Mouse (Mus musculus): ENCODE results near the gene Chd9. TPM values are rescaled to one million over a fixed set of nuclear protein-coding genes. Genes with fewer than 3 reads are reported as not detected.

The Chd9 gene
- polyA plus RNA-seq, 1 experiment, result 222 TPM

DNA sequence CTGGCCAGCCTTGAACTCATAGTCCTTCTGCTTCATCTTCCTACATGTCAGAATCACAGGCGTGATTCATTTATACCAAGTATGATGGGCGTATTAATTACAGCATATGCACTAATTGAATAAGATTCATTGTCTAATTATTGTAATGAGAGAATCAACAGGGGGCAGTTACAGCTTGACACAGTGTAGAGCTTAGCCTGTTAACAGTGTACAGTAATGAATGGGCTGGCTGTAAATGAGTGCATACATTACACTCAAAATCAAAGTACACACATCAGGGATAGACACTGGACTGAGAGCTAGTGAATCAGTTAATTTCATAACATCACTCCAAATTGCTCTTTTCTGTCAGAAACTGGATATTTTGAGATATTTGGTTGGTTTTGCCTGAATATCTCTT lies 135.9 kb downstream of the Chd9 start:
- no peak for DNase-seq (ENCODE audit: extremely low spot score in 1 of 2, low spot score in 1 of 2)

DNA sequence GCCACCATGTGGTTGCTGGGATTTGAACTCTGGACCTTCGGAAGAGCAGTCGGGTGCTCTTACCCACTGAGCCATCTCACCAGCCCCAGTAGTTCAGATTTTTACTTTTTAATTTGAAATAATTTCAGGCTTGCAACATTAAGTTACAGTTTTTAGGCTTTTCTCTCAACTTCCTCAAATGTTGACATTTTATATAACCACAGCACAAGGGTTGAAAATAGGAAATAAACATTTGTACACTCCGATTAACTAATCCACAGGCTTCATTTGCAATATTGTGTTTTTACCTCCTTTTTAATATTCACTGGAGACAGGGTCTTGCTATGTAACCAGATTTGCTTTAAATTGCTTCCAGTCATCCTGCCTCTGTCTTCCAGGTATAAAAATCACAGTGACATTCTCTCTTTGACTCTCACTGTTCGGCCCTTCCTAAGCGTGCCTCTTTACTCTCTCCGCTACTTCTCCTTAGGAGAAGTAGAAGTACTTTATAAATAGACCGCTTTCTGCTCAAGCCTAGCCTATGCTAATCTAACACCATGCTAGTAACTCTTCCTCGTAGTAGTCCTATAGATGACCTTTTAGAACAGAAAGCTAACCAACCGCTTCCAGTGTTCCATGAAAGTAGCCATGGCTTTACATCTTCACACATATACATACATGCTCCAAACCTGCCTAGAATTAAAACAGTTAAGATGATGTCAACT lies 137.5 kb downstream of the Chd9 start:
- DNase-seq (ENCODE audit: extremely low spot score in 1 of 2, low spot score in 1 of 2), result no peak

DNA sequence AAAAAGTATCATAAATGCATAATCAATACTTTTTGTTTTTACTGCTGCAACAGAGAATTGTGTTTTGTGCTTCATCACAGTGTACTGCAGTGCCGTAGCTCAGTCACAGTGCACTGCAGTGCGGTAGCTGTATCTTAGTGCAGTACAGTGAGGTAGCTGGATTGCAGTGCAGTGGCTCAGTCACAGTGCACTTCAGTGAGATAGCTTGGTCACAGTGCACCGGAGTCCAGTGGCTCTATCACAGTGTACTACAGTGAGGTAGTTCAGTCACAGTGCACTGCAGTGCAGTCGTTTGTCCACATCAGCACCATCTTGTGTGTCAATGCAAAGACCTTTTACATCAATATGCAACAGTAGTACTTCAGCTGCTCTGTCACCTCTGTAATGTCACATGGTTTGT lies 140.2 kb downstream of the Chd9 start:
- DNase-seq (ENCODE audit: extremely low spot score in 1 of 2, low spot score in 1 of 2), result no peak

DNA sequence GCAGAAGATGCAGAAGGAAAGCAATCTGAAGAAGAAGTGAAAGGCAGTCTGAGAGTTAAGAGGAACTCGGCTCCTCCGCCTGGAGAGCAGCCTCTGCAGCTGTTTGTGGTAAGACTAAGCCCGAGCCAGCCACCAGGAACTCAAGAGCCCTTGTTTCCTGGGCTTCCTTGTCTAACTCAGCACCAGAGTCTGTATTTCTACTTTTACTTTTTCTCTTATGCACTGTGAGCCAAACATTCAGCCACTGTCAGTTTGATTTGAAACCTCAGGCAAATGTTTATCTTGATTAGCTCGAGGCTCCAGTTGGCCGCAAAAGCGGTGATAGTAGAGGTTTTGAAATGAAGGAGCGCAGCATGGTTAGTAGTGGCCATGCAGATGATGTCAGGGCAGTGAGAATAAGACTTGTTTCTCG lies 148.8 kb downstream of the Chd9 start:
- DNase-seq (ENCODE audit: extremely low spot score in 1 of 2, low spot score in 1 of 2), result peak in 1 of 2 experiments; percentile 16

DNA sequence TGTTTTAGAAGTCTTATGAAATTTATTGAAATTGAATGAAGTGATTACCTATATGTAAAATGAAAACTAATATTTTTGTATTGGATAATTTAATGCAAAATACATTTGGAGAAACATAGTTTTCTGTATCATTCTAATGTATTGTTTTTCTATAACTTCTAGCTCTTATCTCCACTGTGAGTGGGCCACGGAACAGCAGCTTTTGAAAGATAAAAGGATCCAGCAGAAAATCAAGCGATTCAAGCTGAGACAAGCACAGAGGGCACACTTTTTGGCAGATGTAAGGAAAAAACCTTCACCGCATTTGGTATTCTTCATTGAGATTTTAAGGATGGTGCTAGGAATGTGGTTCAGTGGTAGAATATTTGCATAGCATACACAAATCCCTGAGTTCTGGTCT lies 150.6 kb downstream of the Chd9 start:
- DNase-seq (ENCODE audit: extremely low spot score in 1 of 2, low spot score in 1 of 2), result no peak

DNA sequence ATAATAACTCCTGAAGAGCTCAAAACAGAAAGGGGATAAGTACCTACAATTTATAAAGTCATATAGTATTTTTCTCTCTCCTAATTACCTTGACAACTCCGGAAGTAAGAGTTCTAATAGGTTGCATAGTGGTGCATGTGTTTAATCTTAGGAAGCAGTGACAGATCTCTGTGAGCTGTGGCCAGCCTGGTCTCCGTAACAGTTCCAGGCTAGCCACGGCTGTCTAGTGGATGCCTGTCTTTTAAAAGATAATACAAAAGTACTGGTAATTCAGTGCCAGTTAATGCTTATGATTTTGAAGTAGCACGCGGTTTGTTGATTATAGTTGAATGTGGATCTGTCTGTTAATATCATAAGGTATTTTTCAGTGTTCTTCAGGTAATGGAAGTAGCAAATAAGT lies 151.1 kb downstream of the Chd9 start:
- no peak for DNase-seq (ENCODE audit: extremely low spot score in 1 of 2, low spot score in 1 of 2)

DNA sequence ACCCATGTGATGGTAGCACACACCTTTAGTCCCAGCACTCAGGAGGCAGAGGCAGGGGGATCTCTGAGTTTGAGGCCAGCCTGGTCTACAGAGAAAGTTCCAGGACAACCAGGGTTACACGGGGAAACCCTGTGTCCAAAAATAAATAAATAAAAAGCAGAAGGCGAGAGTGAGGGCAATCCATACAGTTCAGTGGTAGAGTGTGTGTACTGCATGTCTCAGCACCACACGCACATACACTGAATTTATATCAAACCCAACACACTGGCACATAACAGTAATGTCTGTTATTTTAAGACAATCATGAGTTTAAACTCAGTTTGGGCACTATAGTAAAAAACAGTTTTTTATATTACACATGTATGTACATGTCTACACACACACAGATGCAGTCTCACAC lies 153.9 kb downstream of the Chd9 start:
- no peak for DNase-seq (ENCODE audit: extremely low spot score in 1 of 2, low spot score in 1 of 2)

DNA sequence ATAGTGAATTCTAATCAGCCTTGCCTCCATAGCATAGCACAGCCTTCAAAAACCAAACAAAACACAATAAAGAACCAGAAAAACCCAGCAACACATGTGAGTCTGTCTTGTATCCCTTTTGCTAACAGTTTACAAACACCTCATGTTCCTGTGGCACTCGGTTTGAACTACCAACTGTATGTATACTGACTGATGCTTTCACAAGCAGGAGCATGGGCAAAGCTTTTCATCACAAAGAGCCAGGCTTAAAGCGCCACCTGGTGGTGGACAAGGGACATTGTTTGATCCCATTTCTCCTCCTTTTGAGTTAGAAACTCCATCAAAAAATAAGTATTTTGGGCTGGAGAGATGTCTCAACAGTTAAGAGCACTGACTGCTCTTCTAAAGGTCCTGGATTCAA lies 191.6 kb downstream of the Chd9 start:
- DNase-seq (ENCODE audit: extremely low spot score in 1 of 2, low spot score in 1 of 2), result peak in 1 of 2 experiments; percentile 80

DNA sequence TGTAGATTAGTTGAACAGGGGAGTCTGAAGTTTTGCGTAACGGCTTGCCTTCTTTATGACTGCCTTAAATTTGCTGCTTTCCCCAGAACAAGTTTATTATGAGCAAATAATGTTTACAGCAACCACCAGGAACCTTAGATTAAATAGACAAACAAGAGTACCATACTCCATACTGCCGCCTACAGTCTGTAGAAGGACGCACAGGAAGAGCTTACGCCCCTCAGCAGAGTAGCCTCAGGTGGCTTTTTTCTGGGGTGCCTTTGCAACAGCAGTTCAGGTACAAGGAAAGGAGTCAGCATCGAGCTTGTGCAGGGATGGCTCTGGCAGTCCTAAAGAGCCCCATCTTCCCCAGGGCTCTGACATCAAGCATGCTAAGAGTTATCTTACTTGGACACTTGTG lies 206.3 kb downstream of the Chd9 start:
- DNase-seq (ENCODE audit: extremely low spot score in 1 of 2, low spot score in 1 of 2), result no peak

DNA sequence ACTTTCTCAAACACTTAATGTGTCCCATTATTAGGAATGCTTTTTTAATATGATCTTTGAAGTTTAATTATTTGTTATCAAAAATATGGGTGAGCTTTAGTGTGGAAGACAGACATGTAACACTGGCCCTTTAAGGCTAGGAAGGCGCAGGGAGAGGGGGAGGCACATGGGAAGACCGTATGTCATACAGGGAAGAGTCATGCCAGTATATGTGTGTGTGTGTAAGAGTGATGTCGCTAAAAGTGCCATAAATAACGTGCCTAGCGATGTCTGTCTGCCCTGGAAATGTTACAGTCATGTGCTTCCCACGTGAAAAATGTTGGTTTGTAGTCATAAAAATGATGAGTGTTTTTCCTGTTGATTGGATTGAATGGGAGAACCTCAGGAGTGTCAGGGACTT lies 208.8 kb downstream of the Chd9 start:
- no peak for DNase-seq (ENCODE audit: extremely low spot score in 1 of 2, low spot score in 1 of 2)

DNA sequence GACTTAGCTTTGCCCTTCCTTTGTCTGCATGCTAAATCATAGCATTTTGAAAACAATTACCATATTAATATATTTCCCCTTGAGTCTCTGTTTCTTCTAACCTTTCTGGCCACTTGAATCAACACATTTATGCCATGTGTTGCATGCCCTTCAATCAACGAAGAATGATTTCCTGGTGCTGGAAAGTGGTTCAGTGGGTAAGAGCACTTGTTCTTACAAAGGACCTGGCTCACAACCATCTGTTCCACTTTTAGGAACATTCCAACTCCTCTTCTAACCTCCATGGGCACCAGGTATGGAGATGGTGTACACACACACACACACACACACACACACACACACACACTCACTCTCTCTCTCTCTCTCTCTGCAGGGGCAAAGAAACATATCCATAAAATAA lies 210.5 kb downstream of the Chd9 start:
- no peak for DNase-seq (ENCODE audit: extremely low spot score in 1 of 2, low spot score in 1 of 2)

DNA sequence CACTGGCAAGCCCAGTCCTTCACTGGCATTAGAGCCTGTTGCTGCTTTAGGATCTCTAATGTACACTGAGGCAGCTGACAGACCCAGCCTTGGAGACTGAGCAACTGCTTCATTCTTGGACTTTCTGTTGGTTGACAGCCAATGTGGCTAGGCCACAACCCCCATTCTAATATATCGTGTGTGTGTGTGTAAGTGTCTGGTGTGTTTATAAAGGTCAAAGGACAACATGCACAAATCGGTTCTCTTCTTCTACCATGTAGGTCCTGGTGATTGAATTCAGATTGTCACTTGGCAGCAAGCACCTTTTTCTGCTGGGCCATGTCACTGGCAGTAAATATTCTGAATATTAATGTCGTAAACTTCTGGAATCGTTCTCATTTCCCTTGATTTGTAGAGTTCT lies 218.2 kb downstream of the Chd9 start:
- DNase-seq (ENCODE audit: extremely low spot score in 1 of 2, low spot score in 1 of 2), result no peak

DNA sequence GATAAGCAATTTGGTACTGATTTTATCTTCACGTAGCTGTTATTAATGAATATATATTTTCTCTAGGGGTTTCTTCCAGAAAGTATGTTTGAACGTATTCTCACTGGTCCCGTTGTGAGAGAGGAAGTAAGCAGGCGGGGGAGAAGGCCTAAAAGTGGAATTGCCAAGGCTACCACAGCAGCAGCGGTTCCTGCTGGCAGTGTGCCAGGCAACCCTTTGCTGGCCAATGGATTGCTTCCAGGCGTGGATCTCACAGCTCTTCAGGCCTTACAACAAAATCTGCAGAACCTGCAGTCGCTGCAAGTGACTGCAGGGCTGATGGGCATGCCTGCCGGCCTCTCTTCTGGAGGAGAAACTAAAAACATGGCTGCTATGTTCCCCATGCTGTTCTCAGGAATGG lies 222.9 kb downstream of the Chd9 start:
- peak in 1 of 2 experiments; percentile 72 for DNase-seq (ENCODE audit: extremely low spot score in 1 of 2, low spot score in 1 of 2)

DNA sequence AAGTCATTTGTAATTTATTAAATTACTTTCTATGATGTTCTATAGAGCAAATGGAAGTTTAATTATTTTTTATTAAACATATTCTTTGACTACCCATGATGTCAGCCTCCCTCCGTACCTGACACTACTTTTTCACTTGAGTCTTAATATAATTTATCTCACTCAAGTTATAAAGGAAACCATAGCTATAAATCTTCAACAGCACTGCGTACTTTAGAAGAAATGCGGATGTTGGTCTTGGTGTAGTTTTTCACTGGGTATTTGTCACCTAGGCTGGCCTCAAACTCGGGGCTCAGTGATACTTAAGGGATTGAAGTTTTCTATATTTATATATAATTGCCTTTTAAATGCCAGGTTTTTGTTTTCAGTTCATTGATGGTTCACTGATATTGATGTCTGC lies 226.3 kb downstream of the Chd9 start:
- no peak for DNase-seq (ENCODE audit: extremely low spot score in 1 of 2, low spot score in 1 of 2)

DNA sequence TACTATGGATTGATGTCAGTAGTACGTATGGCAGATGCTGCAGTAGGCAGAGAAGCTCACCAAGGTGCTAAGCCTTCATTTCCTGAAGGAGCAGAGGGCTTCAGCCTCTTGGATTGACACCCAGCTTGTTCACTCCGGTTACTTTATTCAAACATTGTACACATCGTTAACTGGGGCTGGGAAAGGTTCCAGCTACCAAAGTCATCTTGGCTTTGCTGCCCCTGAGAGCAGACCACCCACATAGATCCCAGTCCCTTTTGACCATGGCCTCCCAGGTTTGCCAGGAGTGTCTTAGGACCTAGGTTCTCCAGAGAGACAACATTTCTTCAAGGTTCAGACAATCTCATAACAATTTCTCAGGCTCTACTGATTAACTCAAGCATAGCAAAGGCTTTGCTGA lies 228.7 kb downstream of the Chd9 start:
- no peak for DNase-seq (ENCODE audit: extremely low spot score in 1 of 2, low spot score in 1 of 2)

DNA sequence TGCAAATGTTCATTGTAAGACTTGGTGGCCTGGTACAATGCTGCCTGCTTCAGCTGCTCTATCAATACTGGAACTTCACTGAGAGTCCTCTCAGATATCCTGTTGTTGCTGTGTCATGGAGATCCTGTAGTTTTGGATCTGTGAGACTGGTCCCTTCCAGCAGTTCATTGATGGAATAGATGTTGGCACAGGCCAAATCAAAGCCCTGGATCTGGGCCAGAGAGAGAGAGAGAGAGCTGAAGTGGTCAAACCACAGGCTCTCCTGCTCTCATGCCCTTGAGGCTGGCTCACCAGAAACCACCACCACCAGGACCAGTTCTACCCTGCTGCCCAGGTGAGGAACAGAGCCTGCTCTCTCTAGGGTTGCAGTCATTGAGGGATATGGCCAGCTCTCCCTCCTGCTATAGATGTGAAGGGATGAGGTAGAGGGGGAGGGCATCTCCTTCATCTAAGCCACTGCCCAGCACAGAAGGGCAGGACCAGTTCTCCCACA lies 231.0 kb downstream of the Chd9 start:
- no peak for DNase-seq (ENCODE audit: extremely low spot score in 1 of 2, low spot score in 1 of 2)

DNA sequence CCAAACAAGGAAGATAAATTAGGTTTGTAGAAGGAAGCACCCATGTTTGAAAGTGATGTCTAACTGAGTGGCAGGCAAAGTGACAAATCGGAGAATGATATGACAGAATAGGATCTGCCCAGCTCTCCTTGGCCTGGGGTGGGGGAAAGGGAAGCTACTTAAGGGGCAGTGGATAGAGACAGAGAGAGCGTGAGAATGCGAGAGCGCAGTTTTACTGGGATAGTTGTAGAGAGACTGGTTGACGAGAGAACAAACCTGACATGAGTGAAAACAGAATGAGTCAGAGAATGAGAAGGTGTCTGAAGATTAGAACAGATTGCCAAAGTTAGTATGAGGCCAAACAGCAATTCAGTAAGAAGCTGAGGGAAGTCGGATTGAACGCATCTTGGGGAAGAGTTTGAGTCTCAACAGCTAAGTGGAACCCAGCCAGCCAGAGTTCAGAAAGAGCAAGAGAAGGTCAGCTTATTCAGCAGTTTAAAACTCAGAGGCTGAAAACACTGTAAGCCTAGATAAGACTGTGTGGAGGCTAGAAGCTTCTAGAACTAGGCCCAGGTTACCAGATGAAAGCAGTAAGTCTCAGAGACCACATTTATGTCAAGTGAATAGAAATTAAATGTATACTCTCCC lies 231.8 kb downstream of the Chd9 start:
- DNase-seq (ENCODE audit: extremely low spot score in 1 of 2, low spot score in 1 of 2), result peak in 1 of 2 experiments; percentile 37

DNA sequence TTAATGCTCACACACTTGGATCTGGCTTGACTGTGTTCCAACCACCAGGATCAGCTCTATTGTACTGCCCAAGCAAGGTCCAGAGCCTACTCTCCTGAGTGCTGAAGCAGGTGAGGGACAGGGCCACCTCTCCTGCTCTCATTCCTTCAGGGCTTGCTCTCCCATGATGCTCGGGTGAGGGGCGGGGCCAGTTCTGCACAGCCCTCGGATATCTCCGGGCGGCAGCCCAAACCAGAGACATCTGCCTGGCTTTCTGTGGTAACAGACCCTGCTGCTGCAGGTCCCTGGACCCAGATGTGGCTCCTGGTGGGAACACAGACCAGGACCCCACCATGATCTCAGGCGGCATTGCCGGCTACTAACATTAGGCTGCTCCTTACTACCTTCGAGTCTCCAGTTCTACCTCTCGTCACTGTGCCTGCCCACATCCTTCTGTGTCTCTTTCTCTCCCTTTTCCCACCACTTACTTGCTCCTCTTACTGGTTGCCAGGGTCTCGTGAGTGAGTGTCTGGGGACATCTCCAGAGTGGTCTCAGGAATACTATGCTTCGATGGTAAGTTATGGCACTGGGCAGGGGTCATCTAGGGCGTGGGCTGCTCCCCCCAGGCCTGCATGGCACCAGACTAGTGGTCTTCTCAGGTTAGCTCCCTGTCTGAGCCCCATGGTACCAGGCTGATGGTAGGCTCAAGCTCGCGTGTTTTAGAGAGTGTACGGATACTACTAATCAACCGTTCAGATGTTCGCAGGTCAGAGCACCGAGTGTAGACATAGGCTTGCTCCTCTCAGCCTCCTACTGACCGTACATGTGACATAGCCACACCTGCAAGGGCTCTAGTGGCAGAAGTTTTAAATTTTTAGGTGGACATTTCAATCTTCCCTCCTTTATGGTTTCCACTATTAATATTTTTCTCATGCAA lies 232.7 kb downstream of the Chd9 start:
- DNase-seq (ENCODE audit: extremely low spot score in 1 of 2, low spot score in 1 of 2), result no peak

DNA sequence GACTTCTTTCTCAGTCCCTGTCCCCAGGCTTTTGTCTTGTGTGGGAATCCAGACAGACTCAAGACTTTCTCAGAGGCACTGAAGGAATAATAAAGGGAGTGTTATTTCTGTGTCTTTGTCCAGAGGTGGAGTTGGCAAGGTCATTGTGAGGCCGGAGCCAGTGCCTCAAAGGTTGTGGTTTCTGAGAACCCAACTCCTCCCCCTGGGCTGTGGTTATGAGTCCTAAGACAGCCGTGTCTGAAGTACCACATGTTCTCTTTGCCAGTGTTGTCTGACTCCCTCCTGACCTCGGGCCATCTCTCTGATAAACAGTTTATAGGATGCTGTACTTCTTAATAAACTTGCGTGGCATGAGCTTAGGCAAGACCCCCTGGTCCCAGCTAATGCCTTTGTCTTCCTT lies 237.0 kb downstream of the Chd9 start:
- DNase-seq (ENCODE audit: extremely low spot score in 1 of 2, low spot score in 1 of 2), result no peak

DNA sequence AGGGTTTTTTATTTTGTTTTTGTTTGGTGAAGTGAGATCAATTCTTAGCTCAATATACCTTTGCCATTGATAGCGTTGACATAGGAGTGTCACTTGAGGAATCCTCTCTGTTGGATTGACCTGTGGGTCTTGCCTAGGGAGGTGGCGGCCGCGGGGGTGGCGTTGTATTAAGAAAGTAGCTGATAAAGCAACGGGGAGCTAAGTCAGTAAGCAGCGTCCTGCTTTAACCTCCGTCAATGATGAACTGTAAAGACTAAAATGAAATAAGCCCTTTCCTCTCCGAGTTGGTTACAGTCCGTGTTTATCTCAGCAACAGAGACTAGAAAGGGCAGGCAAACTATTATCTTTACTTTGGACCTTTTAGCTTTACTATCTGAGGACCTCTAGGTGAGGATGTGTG lies 241.3 kb downstream of the Chd9 start:
- DNase-seq (ENCODE audit: extremely low spot score in 1 of 2, low spot score in 1 of 2), result no peak

DNA sequence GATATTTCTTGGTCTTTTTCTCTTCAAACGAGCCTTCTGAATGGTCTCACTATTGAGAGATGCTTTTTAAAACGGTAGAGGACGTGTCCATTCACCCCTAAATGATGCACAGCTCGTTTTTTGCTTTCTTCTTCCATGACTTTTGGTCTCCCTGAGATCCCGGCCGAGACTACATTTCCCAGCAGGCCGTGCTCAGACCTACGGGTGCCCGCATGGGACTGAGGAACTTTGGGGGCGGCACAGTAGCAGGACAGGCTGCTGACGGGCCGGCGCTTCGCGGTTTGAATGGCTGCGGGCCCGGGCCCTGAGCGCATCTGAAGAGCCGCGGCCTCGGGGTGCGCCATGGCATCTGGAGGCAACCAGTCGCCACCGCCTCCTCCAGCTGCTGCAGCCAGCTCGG lies 241.7 kb downstream of the Chd9 start, which contains the start of gene Rbl2:
Gene Rbl2 (plus strand): TSS at position 224 of the 400 bp plus-strand sequence.
- DNase-seq (ENCODE audit: extremely low spot score in 1 of 2, low spot score in 1 of 2), result peak; percentile 93 to 98

Measured in frontal cortex, adult 2 months (tissue).